Mouse (Mus musculus): ENCODE data around the gene Map2k5. TPM values are rescaled to one million over a fixed set of nuclear protein-coding genes. Genes with fewer than 3 reads are reported as not detected.

Map2k5 gene
- polyA plus RNA-seq, 1 experiment: 109 TPM

GRCm38 (mm10) chr9:63203461-63203860, 174.2 kb downstream of the Map2k5 start:
- H3K27ac ChIP-seq (ENCODE audit: control insufficient read depth, insufficient read depth, low read length): no peak overlapping the region
- no peaks in the 10 kb centered on the region for H3K36me3 ChIP-seq (ENCODE audit: control insufficient read depth, insufficient read depth, low read length)
- DNase-seq: no peak
- WGBS: 95% methylated on average over 3 of the region's 3 CpGs
- H3K4me1 ChIP-seq (replicated peaks; ENCODE audit: control insufficient read depth, insufficient read depth, low read length): no peaks in the 10 kb centered on the region
- H3K4me3 ChIP-seq (ENCODE audit: control insufficient read depth, insufficient read depth, low read length): no peak overlapping the region
- H3K27me3 ChIP-seq (ENCODE audit: control insufficient read depth, insufficient read depth, low read length): no peaks in the 10 kb centered on the region
- TF ChIP-seq POLR2A (IDR thresholded peaks at IDR 0.05; ENCODE audit: control insufficient read depth, extremely low read depth, insufficient read depth, low read length, poor library complexity) (no peak), CTCF (IDR thresholded peaks at IDR 0.05; ENCODE audit: borderline replicate concordance, control insufficient read depth, extremely low read depth, insufficient read depth, low read length, poor library complexity) (no peak)

GRCm38 (mm10) chr9:63201376-63202323, 176.1 kb downstream of the Map2k5 start:
- H3K4me1 ChIP-seq (replicated peaks; ENCODE audit: control insufficient read depth, insufficient read depth, low read length): no peaks in the 10 kb centered on the region
- TF ChIP-seq CTCF (IDR thresholded peaks at IDR 0.05; ENCODE audit: borderline replicate concordance, control insufficient read depth, extremely low read depth, insufficient read depth, low read length, poor library complexity): no peak
- TF ChIP-seq POLR2A (IDR thresholded peaks at IDR 0.05; ENCODE audit: control insufficient read depth, extremely low read depth, insufficient read depth, low read length, poor library complexity): no peak
- WGBS: 97% methylated on average over 15 of the region's 15 CpGs
- H3K27ac ChIP-seq (ENCODE audit: control insufficient read depth, insufficient read depth, low read length): no peak overlapping the region
- H3K27me3 ChIP-seq (ENCODE audit: control insufficient read depth, insufficient read depth, low read length): no peaks in the 10 kb centered on the region
- H3K4me3 ChIP-seq (ENCODE audit: control insufficient read depth, insufficient read depth, low read length): no peak overlapping the region
- no peak for DNase-seq
- H3K36me3 ChIP-seq (ENCODE audit: control insufficient read depth, insufficient read depth, low read length): no peaks in the 10 kb centered on the region

GRCm38 (mm10) chr9:63197252-63197651, 180.4 kb downstream of the Map2k5 start:
- H3K27me3 ChIP-seq (ENCODE audit: control insufficient read depth, insufficient read depth, low read length): no peaks in the 10 kb centered on the region
- H3K4me1 ChIP-seq (replicated peaks; ENCODE audit: control insufficient read depth, insufficient read depth, low read length): no peaks in the 10 kb centered on the region
- H3K4me3 ChIP-seq (ENCODE audit: control insufficient read depth, insufficient read depth, low read length): no peak overlapping the region
- DNase-seq: no peak
- 93% methylated on average over 8 of the region's 8 CpGs for WGBS
- no peak overlapping the region for H3K27ac ChIP-seq (ENCODE audit: control insufficient read depth, insufficient read depth, low read length)
- H3K36me3 ChIP-seq (ENCODE audit: control insufficient read depth, insufficient read depth, low read length): no peaks in the 10 kb centered on the region
- TF ChIP-seq POLR2A (IDR thresholded peaks at IDR 0.05; ENCODE audit: control insufficient read depth, extremely low read depth, insufficient read depth, low read length, poor library complexity) (no peak), CTCF (IDR thresholded peaks at IDR 0.05; ENCODE audit: borderline replicate concordance, control insufficient read depth, extremely low read depth, insufficient read depth, low read length, poor library complexity) (no peak)

- TF ChIP-seq CTCF (IDR thresholded peaks at IDR 0.05; ENCODE audit: borderline replicate concordance, control insufficient read depth, extremely low read depth, insufficient read depth, low read length, poor library complexity): no peak
- no peak for TF ChIP-seq POLR2A (IDR thresholded peaks at IDR 0.05; ENCODE audit: control insufficient read depth, extremely low read depth, insufficient read depth, low read length, poor library complexity)
- Histone ChIP-seq H3K4me3 (ENCODE audit: control insufficient read depth, insufficient read depth, low read length) (no peak overlapping the region), H3K27me3 (ENCODE audit: control insufficient read depth, insufficient read depth, low read length) (no peaks in the 10 kb centered on the region), H3K36me3 (ENCODE audit: control insufficient read depth, insufficient read depth, low read length) (no peaks in the 10 kb centered on the region), H3K4me1 (replicated peaks; ENCODE audit: control insufficient read depth, insufficient read depth, low read length) (no peaks in the 10 kb centered on the region), H3K27ac (ENCODE audit: control insufficient read depth, insufficient read depth, low read length) (no peak overlapping the region)
- DNase-seq: no peak
- WGBS: 94% methylated on average over 8 of the region's 8 CpGs
These were observed 181.5 kb downstream of the Map2k5 start for GRCm38 (mm10) chr9:63196114-63196682.

GRCm38 (mm10) chr9:63195523-63195922, 182.2 kb downstream of the Map2k5 start:
- Histone ChIP-seq H3K27me3 (ENCODE audit: control insufficient read depth, insufficient read depth, low read length) (no peaks in the 10 kb centered on the region), H3K36me3 (ENCODE audit: control insufficient read depth, insufficient read depth, low read length) (no peaks in the 10 kb centered on the region), H3K4me1 (replicated peaks; ENCODE audit: control insufficient read depth, insufficient read depth, low read length) (no peaks in the 10 kb centered on the region), H3K27ac (ENCODE audit: control insufficient read depth, insufficient read depth, low read length) (no peak overlapping the region), H3K4me3 (ENCODE audit: control insufficient read depth, insufficient read depth, low read length) (no peak overlapping the region)
- no peak for DNase-seq
- 93% methylated on average over 4 of the region's 4 CpGs for WGBS
- TF ChIP-seq POLR2A (IDR thresholded peaks at IDR 0.05; ENCODE audit: control insufficient read depth, extremely low read depth, insufficient read depth, low read length, poor library complexity) (no peak), CTCF (IDR thresholded peaks at IDR 0.05; ENCODE audit: borderline replicate concordance, control insufficient read depth, extremely low read depth, insufficient read depth, low read length, poor library complexity) (no peak)

- WGBS: 94% methylated on average over 9 of the region's 9 CpGs
- no peak overlapping the region for H3K27ac ChIP-seq (ENCODE audit: control insufficient read depth, insufficient read depth, low read length)
- DNase-seq: no peak
These were observed 182.9 kb downstream of the Map2k5 start for GRCm38 (mm10) chr9:63194791-63195190.

More at GRCm38 (mm10) chr9:63194791-63195190, 182.9 kb downstream of the Map2k5 start:
- Histone ChIP-seq H3K27me3 (ENCODE audit: control insufficient read depth, insufficient read depth, low read length) (no peaks in the 10 kb centered on the region), H3K36me3 (ENCODE audit: control insufficient read depth, insufficient read depth, low read length) (no peaks in the 10 kb centered on the region), H3K4me3 (ENCODE audit: control insufficient read depth, insufficient read depth, low read length) (no peak overlapping the region), H3K4me1 (replicated peaks; ENCODE audit: control insufficient read depth, insufficient read depth, low read length) (no peaks in the 10 kb centered on the region)
- no peak for TF ChIP-seq POLR2A (IDR thresholded peaks at IDR 0.05; ENCODE audit: control insufficient read depth, extremely low read depth, insufficient read depth, low read length, poor library complexity)
- TF ChIP-seq CTCF (IDR thresholded peaks at IDR 0.05; ENCODE audit: borderline replicate concordance, control insufficient read depth, extremely low read depth, insufficient read depth, low read length, poor library complexity): no peak

All from thymus, adult 2 months (tissue).